Mouse (Mus musculus): ENCODE results near the gene Pdk4. TPM values are rescaled to one million over a fixed set of nuclear protein-coding genes. Genes with fewer than 3 reads are reported as not detected.

Pdk4 gene
- 2.0 and 2.4 TPM in 2 replicates for polyA plus RNA-seq (2016; fragmentation: Nextera tagmentation; extraction: Ambion mirVana)

DNA sequence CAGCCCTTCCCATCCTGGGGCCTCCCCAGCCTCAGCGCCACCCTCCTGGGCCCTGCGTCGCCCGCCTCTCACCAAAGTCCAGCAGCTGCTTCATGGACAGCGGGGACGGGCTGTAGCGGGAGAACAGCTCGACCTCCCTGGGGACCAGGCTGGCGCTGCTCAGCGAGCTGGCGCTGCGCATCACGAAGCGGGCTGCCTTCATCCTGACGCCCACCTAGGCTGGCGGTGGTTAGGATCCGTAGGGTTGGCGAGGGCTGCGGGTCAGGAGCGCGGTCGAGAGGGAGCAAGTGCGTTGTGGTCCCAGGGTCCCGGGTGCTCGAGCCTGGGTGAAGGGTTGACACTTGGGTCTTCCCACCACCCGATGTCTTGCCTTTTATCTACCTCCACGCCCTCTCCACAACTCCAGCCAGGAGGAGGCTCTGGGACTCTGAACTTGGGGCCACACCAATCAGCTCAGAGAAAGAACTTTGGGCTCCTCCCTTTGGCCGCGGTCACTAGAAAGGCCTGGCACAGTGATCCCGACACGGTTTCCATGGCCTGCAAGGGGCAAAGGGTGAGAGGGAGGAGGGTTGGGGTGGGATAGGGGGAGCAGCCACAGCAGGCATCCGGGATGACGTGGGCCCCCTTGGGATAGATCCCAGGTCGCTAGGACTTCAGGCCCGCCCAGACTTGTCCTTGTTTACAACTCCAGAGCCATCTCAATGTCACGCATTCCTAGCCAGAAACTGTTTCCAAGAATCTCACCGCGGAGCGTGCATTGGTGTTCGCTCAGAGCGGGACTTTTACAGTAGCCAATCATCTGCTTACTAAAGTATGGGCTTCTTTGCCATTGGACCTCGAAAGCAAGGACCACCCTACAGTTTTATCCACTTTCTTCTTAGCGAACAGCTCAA, at the start of gene Pdk4:
Pdk4 (minus strand) TSS at position 349 of the 893 bp plus-strand sequence.
- H3K27me3 ChIP-seq (replicated peaks): peaks cover 15% of the 10 kb centered on the region
- no peak within 1 kb of the TSS; the same call in 1 of the 2 replicates for H3K27ac ChIP-seq
- 2% methylated on average over 43 of the region's 43 CpGs for WGBS (ENCODE audit: insufficient replicate concordance)
- H3K4me3 ChIP-seq: peak within 1 kb of the TSS; percentile 51
- H3K4me2 ChIP-seq: peak within 1 kb of the TSS; percentile 69
- peak within 1 kb of the TSS; percentile 39; the same call in 1 of the 2 replicates for H3K9ac ChIP-seq
- no peaks in the 10 kb centered on the region; the same call in 1 of the 2 replicates for H3K4me1 ChIP-seq
- H3K36me3 ChIP-seq: no peaks in the 10 kb centered on the region
- peak; percentile 85 for ATAC-seq
- no peaks in the 10 kb centered on the region for H3K9me3 ChIP-seq (replicated peaks)

DNA sequence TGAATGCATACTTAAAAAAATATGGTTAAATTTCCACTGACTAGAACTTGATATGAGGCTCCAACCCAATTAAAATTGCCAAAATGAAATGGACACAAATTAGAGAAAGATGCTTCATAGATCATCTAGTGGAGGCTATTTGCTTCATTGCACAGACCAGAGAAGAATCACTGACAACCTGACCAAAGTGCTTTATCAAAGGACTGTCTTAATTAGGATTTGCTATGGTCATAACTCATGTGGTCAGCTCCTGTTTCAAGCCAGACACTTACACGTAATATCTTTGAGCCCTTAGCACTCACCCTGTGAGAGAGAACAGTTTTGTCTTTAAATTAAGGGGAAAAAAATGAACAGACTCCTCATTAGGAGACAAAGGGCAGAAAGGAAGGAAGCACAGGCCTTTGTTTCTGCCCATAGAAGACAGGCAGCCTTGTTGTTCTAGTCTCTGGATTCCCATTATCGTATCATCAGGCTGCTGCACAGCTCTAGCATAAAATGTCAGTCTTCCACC, 41.8 kb upstream of the Pdk4 start:
- no peak for ATAC-seq
- Histone ChIP-seq H3K4me3 (no peak overlapping the region), H3K9ac (no peak overlapping the region), H3K4me1 (no peaks in the 10 kb centered on the region), H3K27me3 (replicated peaks) (no peaks in the 10 kb centered on the region), H3K9me3 (replicated peaks) (no peaks in the 10 kb centered on the region), H3K36me3 (no peaks in the 10 kb centered on the region), H3K4me2 (no peak overlapping the region), H3K27ac (no peak overlapping the region)
- 67% methylated on average over 2 of the region's 2 CpGs for WGBS (ENCODE audit: insufficient replicate concordance)

DNA sequence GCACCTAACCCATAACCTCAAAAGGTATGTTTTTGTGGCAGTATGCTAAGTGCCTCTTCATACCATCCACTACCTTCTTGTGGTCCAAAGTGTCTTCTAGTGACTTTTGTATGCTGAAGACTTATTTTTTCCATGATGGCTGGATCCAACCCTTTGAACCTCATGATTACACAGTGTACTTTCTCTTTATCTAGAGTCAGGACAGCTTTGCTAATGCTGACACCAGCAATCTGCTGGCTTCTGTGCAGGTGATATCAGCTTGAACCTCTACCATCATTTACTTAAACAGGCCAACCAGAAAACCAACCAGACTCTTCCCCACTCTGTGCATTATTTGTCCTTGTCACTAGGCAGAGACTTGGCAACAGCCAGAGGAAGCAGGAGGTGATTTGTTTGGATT, 39.6 kb upstream of the Pdk4 start:
- no peak for ATAC-seq
- Histone ChIP-seq H3K4me2 (no peak overlapping the region), H3K27me3 (replicated peaks) (no peaks in the 10 kb centered on the region), H3K9me3 (replicated peaks) (no peaks in the 10 kb centered on the region), H3K27ac (no peak overlapping the region), H3K4me3 (no peak overlapping the region), H3K9ac (no peak overlapping the region), H3K36me3 (no peaks in the 10 kb centered on the region), H3K4me1 (no peaks in the 10 kb centered on the region)

DNA sequence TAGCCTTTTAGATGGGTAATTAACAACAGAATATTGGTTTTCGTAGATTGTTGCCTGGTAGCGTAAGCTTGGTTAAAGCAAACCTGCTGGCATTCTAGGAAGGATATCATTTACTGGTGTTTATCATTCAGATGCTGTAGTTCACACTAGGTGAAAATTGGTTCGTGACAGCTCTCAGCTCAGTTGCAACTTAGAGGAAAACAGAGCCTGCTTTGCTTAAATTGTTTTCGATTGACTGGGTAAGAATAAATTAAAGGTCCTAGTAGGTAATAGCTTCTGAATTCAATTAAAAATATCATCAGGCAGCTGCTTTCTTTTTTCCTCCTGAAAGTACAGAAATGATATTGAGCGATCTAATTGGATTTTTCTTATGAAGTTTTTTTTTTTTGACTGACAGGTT, 21.0 kb upstream of the Pdk4 start:
- 68% methylated on average over 5 of the region's 5 CpGs for WGBS (ENCODE audit: insufficient replicate concordance)
- no peak for ATAC-seq

DNA sequence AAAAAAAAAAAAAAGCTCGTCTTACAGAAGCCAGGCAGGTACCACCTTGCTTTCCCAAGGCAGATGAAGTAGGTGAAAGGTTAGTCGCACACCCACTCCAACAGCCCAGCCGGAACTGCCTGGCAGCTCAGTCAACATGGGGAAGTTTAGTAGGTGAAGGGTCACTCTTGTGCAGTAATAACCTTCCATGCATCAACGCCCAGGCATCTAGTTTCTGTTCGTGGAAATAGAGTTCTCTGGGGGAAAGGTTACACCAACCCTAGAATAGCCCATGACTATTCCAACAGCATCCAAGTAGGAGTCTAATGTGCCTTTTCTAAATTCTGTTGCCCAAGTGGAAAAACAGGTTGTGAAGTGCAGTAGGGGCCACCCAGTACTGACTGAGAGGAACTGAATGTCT, 13.6 kb upstream of the Pdk4 start:
- WGBS (ENCODE audit: insufficient replicate concordance): 17% methylated on average over 5 of the region's 5 CpGs

More for the DNA sequence above, 21.0 kb upstream of the Pdk4 start:
- Histone ChIP-seq H3K27ac (no peak overlapping the region), H3K4me1 (no peaks in the 10 kb centered on the region), H3K4me2 (no peak overlapping the region), H3K4me3 (no peak overlapping the region), H3K9me3 (replicated peaks) (no peaks in the 10 kb centered on the region), H3K36me3 (no peaks in the 10 kb centered on the region), H3K9ac (no peak overlapping the region), H3K27me3 (replicated peaks) (no peaks in the 10 kb centered on the region)

DNA sequence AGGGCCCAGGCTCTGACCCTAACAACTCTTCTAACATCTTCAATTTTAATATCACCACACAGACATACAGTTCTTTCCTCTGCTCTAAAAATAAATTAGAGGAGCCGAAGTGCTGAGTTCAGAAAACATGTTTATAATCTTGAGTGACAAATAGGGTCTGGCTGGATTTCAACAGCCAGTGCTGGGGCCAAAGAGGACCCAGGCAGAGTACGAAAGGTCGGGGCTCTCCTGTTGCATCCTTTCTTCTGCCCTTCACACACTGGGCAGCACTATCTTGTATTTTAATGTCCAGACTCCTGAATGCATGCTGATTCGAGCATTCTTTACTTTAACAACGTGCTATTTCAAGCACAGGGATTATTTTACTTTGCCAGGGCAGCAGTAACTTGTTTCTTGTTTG, 13.2 kb upstream of the Pdk4 start:
- H3K9me3 ChIP-seq (replicated peaks): no peaks in the 10 kb centered on the region
- H3K4me3 ChIP-seq: no peak overlapping the region
- no peak overlapping the region for H3K4me2 ChIP-seq
- H3K27ac ChIP-seq: no peak overlapping the region
- no peaks in the 10 kb centered on the region for H3K27me3 ChIP-seq (replicated peaks)
- H3K4me1 ChIP-seq: no peaks in the 10 kb centered on the region; the same call in 1 of the 2 replicates
- no peaks in the 10 kb centered on the region for H3K36me3 ChIP-seq
- ATAC-seq: no peak
- 34% methylated on average over 5 of the region's 5 CpGs for WGBS (ENCODE audit: insufficient replicate concordance)
- no peak overlapping the region for H3K9ac ChIP-seq

More for the DNA sequence above, 13.6 kb upstream of the Pdk4 start:
- H3K36me3 ChIP-seq: no peaks in the 10 kb centered on the region
- no peak overlapping the region for H3K4me2 ChIP-seq
- H3K4me3 ChIP-seq: no peak overlapping the region
- no peaks in the 10 kb centered on the region for H3K9me3 ChIP-seq (replicated peaks)
- H3K4me1 ChIP-seq: no peaks in the 10 kb centered on the region; the same call in 1 of the 2 replicates
- no peak overlapping the region for H3K9ac ChIP-seq
- no peaks in the 10 kb centered on the region for H3K27me3 ChIP-seq (replicated peaks)
- peak; percentile 65 for ATAC-seq
- no peak overlapping the region for H3K27ac ChIP-seq

DNA sequence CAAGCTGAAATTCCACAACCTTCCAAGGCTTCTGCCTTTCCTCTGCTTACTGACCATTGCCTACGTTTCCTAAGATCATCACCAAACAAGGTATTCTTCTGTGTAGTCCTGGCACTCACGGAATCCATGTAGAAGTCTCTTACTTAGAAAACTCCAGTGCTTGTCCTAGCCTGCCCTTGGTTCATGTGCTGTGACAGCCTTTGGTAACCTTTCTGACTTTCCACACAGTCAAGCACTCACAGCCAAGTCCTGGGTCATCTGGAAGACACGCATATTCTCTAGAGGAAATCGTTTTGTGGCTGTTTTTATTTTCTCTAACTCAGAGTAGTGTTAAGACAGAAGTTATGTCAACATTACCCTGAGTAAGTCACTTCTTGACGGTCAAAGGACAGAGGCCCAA, 11.7 kb upstream of the Pdk4 start:
- H3K36me3 ChIP-seq: no peaks in the 10 kb centered on the region
- no peak overlapping the region for H3K27ac ChIP-seq
- no peaks in the 10 kb centered on the region for H3K9me3 ChIP-seq (replicated peaks)
- ATAC-seq: no peak
- 67% methylated on average over 5 of the region's 5 CpGs for WGBS (ENCODE audit: insufficient replicate concordance)
- H3K4me2 ChIP-seq: no peak overlapping the region
- H3K4me3 ChIP-seq: no peak overlapping the region
- no peaks in the 10 kb centered on the region for H3K27me3 ChIP-seq (replicated peaks)
- no peaks in the 10 kb centered on the region; the same call in 1 of the 2 replicates for H3K4me1 ChIP-seq
- no peak overlapping the region for H3K9ac ChIP-seq

DNA sequence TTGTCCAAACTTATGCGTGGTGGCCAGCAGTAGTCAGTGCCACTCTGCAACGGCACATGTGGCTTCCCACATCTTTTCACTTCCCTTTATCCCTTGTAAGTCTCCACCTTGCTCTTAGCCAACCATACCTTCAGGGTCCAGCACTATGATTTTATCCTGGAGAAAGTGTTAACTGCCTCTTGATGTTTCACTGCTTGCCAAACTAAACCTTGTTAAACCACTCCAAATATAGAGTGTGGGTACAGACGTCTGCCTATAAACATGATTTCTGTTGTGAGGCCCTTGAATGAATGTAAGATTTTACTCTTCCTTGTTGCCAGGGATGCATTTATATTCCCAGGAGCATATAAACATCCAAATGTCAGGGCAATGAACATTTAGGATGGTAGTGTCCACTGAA, 10.2 kb upstream of the Pdk4 start:
- H3K36me3 ChIP-seq: no peaks in the 10 kb centered on the region
- no peak for ATAC-seq
- WGBS (ENCODE audit: insufficient replicate concordance): 74% methylated on average over 3 of the region's 3 CpGs
- H3K9me3 ChIP-seq (replicated peaks): no peaks in the 10 kb centered on the region
- no peak overlapping the region for H3K9ac ChIP-seq
- H3K27ac ChIP-seq: no peak overlapping the region
- no peaks in the 10 kb centered on the region for H3K27me3 ChIP-seq (replicated peaks)
- H3K4me3 ChIP-seq: no peak overlapping the region
- H3K4me1 ChIP-seq: no peaks in the 10 kb centered on the region; the same call in 1 of the 2 replicates
- H3K4me2 ChIP-seq: no peak overlapping the region

DNA sequence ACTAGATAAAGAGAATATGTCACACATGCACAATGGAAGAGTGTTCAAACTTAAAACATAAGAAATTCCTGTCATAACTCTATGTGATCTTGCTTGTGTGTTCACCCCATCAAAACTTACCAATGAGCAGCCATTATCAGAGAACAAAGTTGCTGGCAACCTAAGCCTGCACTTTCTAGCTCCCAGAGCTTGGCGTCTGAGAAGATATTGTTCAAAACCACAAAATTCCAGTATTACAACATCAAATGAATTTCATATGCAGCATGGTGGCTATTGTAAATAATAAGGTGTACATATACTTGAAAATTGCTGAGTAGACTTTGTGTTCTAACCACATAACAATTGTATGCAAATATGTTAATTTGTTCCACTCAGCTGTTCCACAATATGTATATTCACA, 6.7 kb upstream of the Pdk4 start:
- no peaks in the 10 kb centered on the region for H3K27me3 ChIP-seq (replicated peaks)
- 65% methylated on average over 1 of the region's 1 CpGs for WGBS (ENCODE audit: insufficient replicate concordance)
- no peak for ATAC-seq
- H3K4me2 ChIP-seq: no peak overlapping the region
- no peaks in the 10 kb centered on the region for H3K9me3 ChIP-seq (replicated peaks)
- H3K9ac ChIP-seq: no peak overlapping the region
- no peak overlapping the region for H3K4me3 ChIP-seq
- no peaks in the 10 kb centered on the region for H3K4me1 ChIP-seq
- H3K36me3 ChIP-seq: no peaks in the 10 kb centered on the region
- H3K27ac ChIP-seq: no peak overlapping the region

DNA sequence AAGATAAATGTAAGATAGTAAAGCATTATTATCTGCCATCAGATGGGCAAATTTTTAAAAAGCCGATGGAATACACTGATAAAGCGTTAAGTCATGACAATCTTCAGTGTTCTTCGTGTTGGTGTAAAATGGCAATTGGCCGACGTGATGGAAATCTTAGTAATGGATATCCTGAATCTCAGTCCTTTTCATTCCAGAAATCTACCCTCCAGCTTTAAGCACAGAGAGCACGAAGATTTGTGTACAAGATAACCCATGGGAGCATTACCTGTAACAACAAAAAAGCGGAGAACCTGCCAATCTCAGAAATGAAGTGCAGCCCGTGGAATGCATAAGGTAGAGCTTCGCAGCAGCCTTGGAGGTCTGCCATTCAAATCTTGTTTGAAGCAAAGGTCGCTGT, 5.4 kb upstream of the Pdk4 start:
- H3K36me3 ChIP-seq: no peaks in the 10 kb centered on the region
- peaks cover 6% of the 10 kb centered on the region; the same call in 1 of the 2 replicates for H3K27me3 ChIP-seq (replicated peaks)
- H3K9ac ChIP-seq: no peak overlapping the region
- H3K27ac ChIP-seq: no peak overlapping the region
- WGBS (ENCODE audit: insufficient replicate concordance): 74% methylated on average over 10 of the region's 10 CpGs
- no peaks in the 10 kb centered on the region; the same call in 1 of the 2 replicates for H3K4me1 ChIP-seq
- no peaks in the 10 kb centered on the region for H3K9me3 ChIP-seq (replicated peaks)
- no peak overlapping the region for H3K4me3 ChIP-seq
- H3K4me2 ChIP-seq: no peak overlapping the region
- no peak for ATAC-seq

DNA sequence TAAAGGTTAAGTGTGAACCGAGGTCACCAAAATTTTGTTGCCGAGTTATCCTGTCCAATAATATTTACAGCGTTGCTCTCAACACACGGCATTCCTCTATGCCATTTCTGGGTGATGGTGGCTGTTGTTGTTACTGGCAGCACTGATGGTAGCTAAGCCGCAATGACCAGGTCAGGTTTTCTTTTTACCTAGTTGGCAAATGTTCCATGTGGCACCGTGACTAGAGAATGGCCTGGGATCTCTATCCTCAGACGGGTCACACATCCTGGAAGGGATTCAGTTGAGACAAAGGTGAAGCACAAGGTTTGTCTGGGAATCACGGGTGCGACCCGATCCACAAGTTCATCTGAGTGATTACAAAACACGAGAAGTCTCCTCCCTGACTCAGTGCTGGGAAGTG, 2.6 kb upstream of the Pdk4 start:
- no peak for ATAC-seq
- Histone ChIP-seq H3K9me3 (replicated peaks) (no peaks in the 10 kb centered on the region), H3K4me2 (no peak overlapping the region), H3K9ac (no peak overlapping the region), H3K27ac (no peak overlapping the region), H3K4me1 (no peaks in the 10 kb centered on the region; the same call in 1 of the 2 replicates), H3K27me3 (replicated peaks) (peaks cover 15% of the 10 kb centered on the region), H3K4me3 (no peak overlapping the region), H3K36me3 (no peaks in the 10 kb centered on the region)
- WGBS (ENCODE audit: insufficient replicate concordance): 76% methylated on average over 11 of the region's 11 CpGs

DNA sequence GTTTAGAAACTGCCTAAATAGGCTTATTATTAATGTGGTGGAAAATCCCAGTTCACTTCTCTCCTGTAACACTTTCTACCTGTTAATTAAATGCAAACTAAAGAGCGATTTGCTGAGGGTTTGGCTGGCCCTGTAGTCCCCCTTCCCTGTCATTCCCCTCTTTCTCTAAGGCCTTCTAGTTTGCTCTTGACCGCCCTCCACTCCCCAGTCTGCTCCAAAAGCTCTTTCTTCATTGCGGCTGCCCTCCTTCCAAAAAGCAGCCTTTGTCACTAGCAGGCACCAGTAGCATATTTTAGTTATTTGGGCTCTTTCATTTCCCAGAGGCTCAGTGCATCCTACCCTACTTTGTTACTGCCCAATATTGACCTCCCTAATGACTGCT, 736 bp upstream of the Pdk4 start:
- no peaks in the 10 kb centered on the region; the same call in 1 of the 2 replicates for H3K4me1 ChIP-seq
- no peak overlapping the region for H3K9ac ChIP-seq
- H3K36me3 ChIP-seq: no peaks in the 10 kb centered on the region
- no peak for ATAC-seq
- no peak overlapping the region for H3K27ac ChIP-seq
- 32% methylated on average over 3 of the region's 3 CpGs for WGBS (ENCODE audit: insufficient replicate concordance)
- H3K4me2 ChIP-seq: peak overlapping the region; percentile 69
- peak overlapping the region; percentile 51; the same call in 1 of the 2 replicates for H3K4me3 ChIP-seq
- no peaks in the 10 kb centered on the region for H3K9me3 ChIP-seq (replicated peaks)
- peaks cover 15% of the 10 kb centered on the region for H3K27me3 ChIP-seq (replicated peaks)

Measured in liver, embryonic 12.5 days (tissue).